Mouse (Mus musculus) left cerebral cortex, adult 18-20 months (tissue): ENCODE measurements around the gene Gm21976. TPM values are rescaled to one million over a fixed set of nuclear protein-coding genes. Genes with fewer than 3 reads are reported as not detected.

Source experiments
- DNase-seq, 2 experiments: peaks; one replicate each; pipeline ENCODE4 v3.0.0; 2021 to 2022; ENCODE audit warnings: low spot score in 2 of 2, mixed read lengths in 1 of 2
- total RNA-seq, 2 experiments: library from RNA; stranded (reverse); gene quantifications; 2 replicates each; pipeline ENCODE4 v1.2.3; 2021

Gene Gm21976
- total RNA-seq, 2 experiments from 2014 or later: not detected

- DNase-seq: no peak
These were observed 74.0 kb downstream of the Gm21976 start for GRCm38 (mm10) chr13:98353709-98354089.

- no peak for DNase-seq
These were observed 74.6 kb downstream of the Gm21976 start, which contains the start of gene Foxd1 for GRCm38 (mm10) chr13:98354090-98354801. TSS of gene Foxd1 (plus strand) at chr13:98354242.

GRCm38 (mm10) chr13:98354871-98355558 lies 75.3 kb downstream of the Gm21976 start:
- DNase-seq: no peak

GRCm38 (mm10) chr13:98355559-98356111 lies 75.9 kb downstream of the Gm21976 start:
- DNase-seq: no peak

GRCm38 (mm10) chr13:98356176-98356972 lies 76.7 kb downstream of the Gm21976 start:
- no peak for DNase-seq

Other genes starting within 250 kb of the Gm21976 start
- 10 to 100 TPM; 35.4 to 42.3 TPM for gene Arhgef28, start 73.4 kb upstream of the Gm21976 start, total RNA-seq
- gene Utp15, start 16.8 kb upstream of the Gm21976 start, total RNA-seq: 10 to 100 TPM; 22.5 to 22.8 TPM
- 10 to 100 TPM; 44.6 to 45.9 TPM for gene Ankra2, start 16.8 kb upstream of the Gm21976 start, total RNA-seq
- gene Btf3, start 37.1 kb downstream of the Gm21976 start, total RNA-seq: 100 to 1,000 TPM; 171 to 175 TPM
- gene Foxd1, start 74.4 kb downstream of the Gm21976 start, total RNA-seq: 1 to 10 TPM; 1.6 to 2.0 TPM
- gene Gm10320, start 212.1 kb downstream of the Gm21976 start, total RNA-seq: not detected